In genomic region chr17:35814678-35815077, GRCm38 (mm10) we compare ENCODE assay signal across 11 mouse cellular contexts. TPM values are rescaled to one million over a fixed set of nuclear protein-coding genes. Genes with fewer than 3 reads are reported as not detected.
A peak's percentile ranks its signal among the peaks of the same experiment; 100 is the strongest.
DNase-seq lines count a peak whose midpoint lies in the region; ATAC-seq and TF ChIP-seq lines count a peak whose summit lies in the region.
"Had no signal": no experiment of that assay in that cellular context is flagged by ENCODE, and none has a peak within 500 bp of the region (broad histone marks: within the 10 kb centered on the region; RNA-seq: fewer than 3 reads in every experiment).

No protein-coding gene starts in this region.

- ATAC-seq in midbrain, embryonic 13.5 days, result no peak
- ATAC-seq: inflammation-experienced regulatory T-cells, adult 6 months had no signal

- peaks cover 9% of the 10 kb centered on the region for H3K36me3 ChIP-seq in heart, adult 2 months (ENCODE audit: control insufficient read depth, insufficient read depth, low read length)
- no peaks in the 10 kb centered on the region for H3K36me3 ChIP-seq in midbrain, embryonic 13.5 days
- H3K36me3 ChIP-seq: liver, embryonic 13.5 days had no signal

- H3K4me2 ChIP-seq in midbrain, embryonic 13.5 days (replicated peaks), result no peak overlapping the region
- H3K4me2 ChIP-seq: liver, embryonic 13.5 days had no signal

- peak overlapping the region; percentile 62 for H3K27ac ChIP-seq in heart, adult 2 months
- no peak overlapping the region for H3K27ac ChIP-seq in midbrain, embryonic 13.5 days
- H3K27ac ChIP-seq: liver, embryonic 13.5 days had no signal

- no peak for DNase-seq in heart, adult 2 months
- no peak for DNase-seq in heart, adult 8-10 months (ENCODE audit: low spot score)
- peak; percentile 46 for DNase-seq in urinary bladder, postnatal 14 days (ENCODE audit: low spot score)
- DNase-seq in urinary bladder, postnatal 25 days (ENCODE audit: low spot score), result no peak
- DNase-seq in kidney, postnatal 10 days, result peak; percentile 72
- no peak for DNase-seq in right cerebral cortex, adult 2 months (ENCODE audit: low spot score in 2 of 2)
- DNase-seq in testis, postnatal 14 days (ENCODE audit: low spot score), result no peak
- DNase-seq: embryo, embryonic 11 days; liver, embryonic 13.5 days had no signal

- peaks cover 29% of the 10 kb centered on the region for H3K4me1 ChIP-seq in heart, adult 2 months (ENCODE audit: control insufficient read depth, insufficient read depth, low read length)
- no peaks in the 10 kb centered on the region for H3K4me1 ChIP-seq in midbrain, embryonic 13.5 days (replicated peaks)

- TF ChIP-seq CTCF in heart, adult 2 months (IDR thresholded peaks at IDR 0.05), result no peak

- H3K79me2 ChIP-seq in heart, adult 2 months (replicated peaks; ENCODE audit: control insufficient read depth, insufficient read depth, low read length), result no peaks in the 10 kb centered on the region

- TF ChIP-seq EP300 in heart, adult 2 months (IDR thresholded peaks at IDR 0.05; ENCODE audit: insufficient read depth, low read depth, low read length), result no peak

- H3K9ac ChIP-seq in heart, adult 2 months (ENCODE audit: low read depth, low read length), result 0 out of 2 replicates have a peak overlapping the region, but pooled peaks have one; percentile 3
- H3K9ac ChIP-seq in midbrain, embryonic 13.5 days (replicated peaks), result no peak overlapping the region
- H3K9ac ChIP-seq: liver, embryonic 13.5 days had no signal

- H3K27me3 ChIP-seq in heart, adult 2 months (ENCODE audit: control insufficient read depth, insufficient read depth, low read length), result no peaks in the 10 kb centered on the region
- peaks cover 13% of the 10 kb centered on the region for H3K27me3 ChIP-seq in midbrain, embryonic 13.5 days
- H3K27me3 ChIP-seq: liver, embryonic 13.5 days had no signal

- intact Hi-C loops in heart, adult 2 months (cut with DNase I), result no loop called here

- no peaks in the 10 kb centered on the region for H3K9me3 ChIP-seq in midbrain, embryonic 13.5 days
- H3K9me3 ChIP-seq: liver, embryonic 13.5 days had no signal

- WGBS in heart, adult 2 months, result 26% methylated on average over 6 of the region's 6 CpGs
- 71% methylated on average over 6 of the region's 6 CpGs for WGBS in midbrain, embryonic 13.5 days

- TF ChIP-seq POLR2A in heart, adult 2 months (IDR thresholded peaks at IDR 0.05; ENCODE audit: insufficient read depth, low read depth, low read length), result no peak

- H3K4me3 ChIP-seq in heart, adult 2 months, result no peak overlapping the region
- no peak overlapping the region for H3K4me3 ChIP-seq in midbrain, embryonic 13.5 days (replicated peaks)
- H3K4me3 ChIP-seq: liver, embryonic 13.5 days had no signal

RNA-seq across cellular contexts. Expression of gene Ier3, which starts 6.8 kb away (rescaled TPM):
- total RNA-seq in heart, adult 2 months (2021), result 10 to 100 TPM; 15.6 to 37.0 TPM
- polyA plus RNA-seq in heart, adult 2 months (2012; rRNA removed), result 30.9 and 33.1 TPM in 2 replicates
- 10 to 100 TPM; 31.3 to 64.3 (median 38.9) TPM for total RNA-seq in heart, adult 8-10 months (2022)
- polyA plus RNA-seq in midbrain, embryonic 13.5 days (2015; fragmentation: Nextera tagmentation; extraction: Ambion mirVana), result 6.7 and 7.1 TPM in 2 replicates

RNA-seq across cellular contexts. Expression of gene Flot1, which starts 8.4 kb away (rescaled TPM):
- 100 to 1,000 TPM; 133 to 148 TPM for total RNA-seq in heart, adult 2 months (2021)
- 138 and 144 TPM in 2 replicates for polyA plus RNA-seq in heart, adult 2 months (2012; rRNA removed)
- 100 to 1,000 TPM; 154 to 174 (median 157) TPM for total RNA-seq in heart, adult 8-10 months (2022)
- 59.6 and 67.4 TPM in 2 replicates for polyA plus RNA-seq in midbrain, embryonic 13.5 days (2015; fragmentation: Nextera tagmentation; extraction: Ambion mirVana)

RNA-seq across cellular contexts. Expression of gene Tubb5, which starts 23.4 kb away (rescaled TPM):
- total RNA-seq in heart, adult 2 months (2021), result 10 to 100 TPM; 83.0 to 90.1 TPM
- 108 and 134 TPM in 2 replicates for polyA plus RNA-seq in heart, adult 2 months (2012; rRNA removed)
- 10 to 100 TPM; 65.2 to 94.6 (median 72.1) TPM for total RNA-seq in heart, adult 8-10 months (2022)
- 1,832 and 1,895 TPM in 2 replicates for polyA plus RNA-seq in midbrain, embryonic 13.5 days (2015; fragmentation: Nextera tagmentation; extraction: Ambion mirVana)

RNA-seq across cellular contexts. Expression of gene Mdc1, which starts 26.6 kb away (rescaled TPM):
- 10 to 100 TPM; 13.2 to 13.3 TPM for total RNA-seq in heart, adult 2 months (2021)
- 4.2 and 8.3 TPM in 2 replicates for polyA plus RNA-seq in heart, adult 2 months (2012; rRNA removed)
- 10 to 100 TPM; 11.5 to 12.8 (median 12.0) TPM for total RNA-seq in heart, adult 8-10 months (2022)
- 10.3 and 12.7 TPM in 2 replicates for polyA plus RNA-seq in midbrain, embryonic 13.5 days (2015; fragmentation: Nextera tagmentation; extraction: Ambion mirVana)

RNA-seq across cellular contexts. Expression of gene Nrm, which starts 46.4 kb away (rescaled TPM):
- 1 to 10 TPM; 1.8 TPM for total RNA-seq in heart, adult 2 months (2021)
- 5.3 and 5.6 TPM in 2 replicates for polyA plus RNA-seq in heart, adult 2 months (2012; rRNA removed)
- total RNA-seq in heart, adult 8-10 months (2022), result 1 to 10 TPM; 1.7 to 2.9 (median 1.8) TPM
- 28.9 and 33.2 TPM in 2 replicates for polyA plus RNA-seq in midbrain, embryonic 13.5 days (2015; fragmentation: Nextera tagmentation; extraction: Ambion mirVana)

Comparison
In these comparisons a context has a peak if more than half of its experiments do, and no peak if none do; other contexts are left out.
1. DNase-seq: peak in urinary bladder, postnatal 14 days (single experiment) and kidney, postnatal 10 days (single experiment); none in heart, adult 2 months (0 of 2), heart, adult 8-10 months (single experiment), urinary bladder, postnatal 25 days (single experiment), right cerebral cortex, adult 2 months (0 of 2) and testis, postnatal 14 days (single experiment).